In genomic region chr1:58967534-58967933, GRCm38 (mm10) we compare ENCODE assay signal across 15 mouse cellular contexts.
"Had no signal": no experiment of that assay in that cellular context is flagged by ENCODE, and none has a peak within 500 bp of the region (broad histone marks: within the 10 kb centered on the region; RNA-seq: fewer than 3 reads in every experiment).

No protein-coding gene starts in this region.

- H3K27me3 ChIP-seq: neural tube, embryonic 13.5 days had no signal

- H3K9me3 ChIP-seq: neural tube, embryonic 13.5 days had no signal

- H3K9ac ChIP-seq: neural tube, embryonic 13.5 days had no signal

- H3K4me2 ChIP-seq: midbrain, embryonic 11.5 days; neural tube, embryonic 13.5 days had no signal

- H3K27ac ChIP-seq: kidney, postnatal 0 days; layer of hippocampus, adult 2 months; neural tube, embryonic 13.5 days had no signal

- DNase-seq: kidney, adult 2 months; kidney, postnatal 25 days; layer of hippocampus, adult 9-11 months; lung, adult 2 months; lung, postnatal 14 days; lung, postnatal 4 days; thymus, adult 18-20 months; thymus, postnatal 36 days had no signal

- H3K36me3 ChIP-seq: neural tube, embryonic 13.5 days had no signal

- H3K4me3 ChIP-seq: layer of hippocampus, adult 2 months; myocyte; neural tube, embryonic 13.5 days had no signal

- ATAC-seq: intestine, postnatal 0 days; midbrain, embryonic 16.5 days had no signal
